Mouse (Mus musculus): ENCODE measurements at regions not wholly inside any gene's neighbourhood (a gene's known extent, or its start where the extent isn't known, plus 50 kb on each side); places are given as distances from the start of the nearest gene placed in this dataset.

DNA sequence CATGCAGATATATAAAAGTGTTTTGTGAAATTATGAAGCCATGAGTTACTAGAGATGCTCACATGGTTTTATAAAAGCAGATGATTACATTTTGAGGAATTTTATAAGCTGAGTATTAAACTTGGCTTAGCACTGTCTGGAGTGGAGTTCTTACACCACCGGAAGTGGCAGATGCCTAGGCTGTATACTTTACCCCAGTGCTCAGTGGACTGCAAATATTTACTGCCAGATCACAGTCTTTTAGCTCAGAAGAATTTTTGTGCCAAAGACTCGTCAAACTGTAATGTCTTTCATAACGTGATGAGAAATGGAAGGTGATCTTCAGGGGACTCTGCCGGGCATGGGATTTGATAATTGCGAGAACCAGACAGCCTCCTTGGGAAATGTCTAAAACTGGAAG is 136.1 kb upstream of the 9330182O14Rik start:
- no peak for DNase-seq (ENCODE audit: low spot score)

DNA sequence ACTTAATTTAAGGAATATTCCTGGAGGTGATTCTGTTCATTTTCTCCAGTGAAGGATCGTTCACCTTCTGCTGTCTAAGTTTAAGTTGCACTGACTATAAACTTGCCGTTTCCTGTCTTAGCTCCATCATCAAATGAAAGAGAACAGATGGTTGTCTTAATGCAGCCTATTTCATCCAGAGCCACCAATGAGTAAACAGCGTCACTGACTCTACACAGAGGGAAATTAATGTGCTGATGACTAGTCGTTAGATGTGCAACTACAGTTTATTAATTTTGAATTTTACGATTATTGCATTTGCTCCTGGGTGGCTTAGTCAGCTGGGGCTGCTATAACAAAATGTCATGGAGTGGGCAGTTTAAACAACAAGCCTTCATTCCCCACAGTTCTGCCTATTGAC is 134.1 kb upstream of the 9330182O14Rik start:
- no peak for DNase-seq (ENCODE audit: low spot score)

DNA sequence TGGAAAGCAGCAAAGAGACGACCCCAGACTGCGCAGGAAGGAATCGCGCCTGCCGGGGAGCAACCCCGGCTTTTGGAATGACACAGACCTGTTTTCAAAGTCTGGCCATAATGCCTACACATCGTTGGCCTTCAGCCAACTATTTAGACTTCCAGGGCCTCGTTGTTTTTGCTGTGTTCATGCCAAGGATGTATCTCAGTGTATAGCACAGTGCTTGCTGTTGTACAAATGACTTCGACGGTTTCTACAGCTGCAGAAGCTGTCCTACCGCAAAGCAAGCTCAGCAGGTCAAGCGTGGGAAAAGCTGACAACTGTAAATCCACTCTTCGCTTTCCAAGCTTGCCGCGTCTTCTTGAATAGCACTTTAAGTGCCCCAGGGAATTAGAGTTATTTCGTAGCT is 129.1 kb upstream of the 9330182O14Rik start:
- DNase-seq (ENCODE audit: low spot score), result no peak

DNA sequence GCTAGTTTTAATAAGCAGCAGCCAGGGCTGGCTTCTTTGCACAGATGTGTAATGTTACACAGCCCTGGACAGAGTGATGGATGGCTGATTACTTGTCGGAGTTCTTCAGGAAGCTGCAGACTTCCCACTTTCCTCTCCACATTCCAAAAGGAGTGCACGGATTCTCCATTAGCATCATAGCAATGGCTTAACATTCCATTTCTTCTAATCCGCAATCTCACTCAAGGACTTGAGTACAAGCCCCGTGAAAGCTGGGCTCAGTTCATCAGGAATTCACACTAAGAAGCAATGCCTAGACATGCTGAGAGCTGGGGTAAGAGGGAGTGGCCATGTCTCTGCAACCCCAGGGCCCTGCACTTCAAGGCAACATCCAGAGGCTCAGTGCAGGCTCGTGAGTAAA is 126.3 kb upstream of the 9330182O14Rik start:
- no peak for DNase-seq (ENCODE audit: low spot score)

- no peak for DNase-seq (ENCODE audit: low spot score)
Measured at GRCm38 (mm10) chr15:40013833-40014232, 120.3 kb upstream of the 9330182O14Rik start.

DNA sequence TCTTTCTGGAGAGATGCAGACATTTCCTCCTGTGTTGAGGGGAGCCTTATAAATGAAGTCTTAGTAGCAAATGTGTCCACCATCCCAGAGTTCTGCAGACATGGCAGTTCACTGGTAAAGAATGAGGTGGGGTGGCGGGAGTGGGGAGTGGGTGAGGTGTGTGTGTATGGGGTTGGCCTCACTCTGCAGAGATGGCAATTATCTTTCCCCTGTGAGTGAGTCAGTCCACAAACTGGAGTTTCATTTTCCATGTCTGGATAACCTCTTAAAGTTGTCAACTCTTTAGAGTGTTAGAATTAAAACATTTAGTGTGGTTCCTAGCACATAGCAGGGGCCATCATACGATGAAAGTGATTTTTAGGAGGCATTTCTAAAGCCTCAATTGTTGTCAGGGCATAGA is 117.1 kb upstream of the 9330182O14Rik start:
- no peak for DNase-seq (ENCODE audit: low spot score)

GRCm38 (mm10) chr15:40017597-40017996 is 116.6 kb upstream of the 9330182O14Rik start:
- DNase-seq (ENCODE audit: low spot score), result no peak

- no peak for DNase-seq (ENCODE audit: low spot score)
Measured at GRCm38 (mm10) chr15:40018047-40018791, 115.9 kb upstream of the 9330182O14Rik start.

DNA sequence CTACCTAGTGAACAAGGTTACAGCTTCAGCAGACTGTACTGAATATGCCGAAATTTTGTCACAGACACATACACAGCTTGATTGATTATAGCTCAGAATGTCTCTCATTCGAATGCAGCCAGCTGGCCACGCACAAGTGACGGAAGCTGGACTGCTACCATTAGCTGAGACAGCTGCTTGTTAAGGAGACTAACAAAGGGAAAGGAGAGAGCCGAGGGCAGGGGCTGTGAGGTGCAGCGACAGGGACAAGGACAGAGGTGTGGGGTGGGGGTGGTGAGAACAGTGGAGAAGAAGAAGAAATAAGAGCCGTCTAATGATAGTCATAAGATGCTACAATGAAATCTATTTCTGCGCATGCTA is 115.4 kb upstream of the 9330182O14Rik start:
- no peak for DNase-seq (ENCODE audit: low spot score)

DNA sequence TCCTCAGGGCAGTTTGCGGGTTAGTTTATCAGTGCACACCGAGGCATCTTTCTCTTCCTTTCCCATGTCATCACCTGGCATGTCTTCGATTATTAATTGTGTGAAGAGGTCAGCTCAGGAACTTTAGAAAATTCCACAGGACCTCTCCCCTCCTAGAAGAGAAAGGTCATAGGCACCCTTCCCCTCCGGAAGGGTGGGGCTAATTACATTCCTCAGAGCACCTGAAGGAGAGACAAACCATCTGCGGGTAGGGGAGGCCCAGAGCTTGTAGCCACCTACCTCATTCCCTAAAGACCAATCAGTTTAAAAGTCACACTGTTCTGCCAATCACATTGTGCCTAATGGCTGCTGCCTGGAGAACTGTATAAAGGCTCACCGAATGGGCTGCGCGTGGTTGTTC is 114.9 kb upstream of the 9330182O14Rik start:
- DNase-seq (ENCODE audit: low spot score), result no peak

DNA sequence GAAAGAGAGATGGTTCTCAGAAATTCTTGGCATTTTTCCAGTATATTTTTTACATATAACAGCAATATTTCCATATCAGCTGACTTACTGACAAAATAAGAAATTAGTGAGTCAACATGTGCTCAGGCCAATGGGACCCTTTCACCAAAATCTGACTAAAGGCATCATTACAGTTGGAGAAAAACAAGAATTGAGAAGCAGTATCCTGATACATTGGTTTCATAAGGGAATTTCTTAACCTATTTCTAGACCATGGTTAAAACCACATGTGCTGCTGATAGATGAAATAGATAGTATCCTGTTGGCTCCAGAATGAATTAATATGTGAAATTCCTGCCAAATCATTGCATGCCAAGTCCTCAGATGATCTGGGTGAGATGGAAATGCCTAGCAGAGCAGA is 114.1 kb upstream of the 9330182O14Rik start:
- peak; percentile 7 for DNase-seq (ENCODE audit: low spot score)

DNA sequence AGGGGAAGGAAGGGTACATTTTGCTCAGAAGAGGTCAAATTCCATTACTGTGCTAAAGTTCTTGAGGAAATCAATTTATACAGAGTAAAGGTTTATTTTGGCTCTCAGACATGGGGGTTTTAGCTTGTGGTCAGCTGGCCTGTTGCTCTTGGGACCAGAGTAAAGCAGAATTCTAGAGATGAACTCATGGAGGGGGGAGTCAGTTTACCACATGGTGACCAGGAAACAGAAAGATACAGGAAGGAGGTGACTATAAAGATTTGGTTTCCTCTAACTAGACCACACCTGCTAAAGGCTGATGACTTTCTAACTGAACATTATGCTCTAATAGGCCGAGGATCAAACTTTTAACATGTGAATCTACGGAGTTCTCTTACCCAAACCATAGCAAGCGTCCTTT is 113.5 kb upstream of the 9330182O14Rik start:
- DNase-seq (ENCODE audit: low spot score), result no peak

GRCm38 (mm10) chr15:40023195-40023594 is 111.0 kb upstream of the 9330182O14Rik start:
- no peak for DNase-seq (ENCODE audit: low spot score)

GRCm38 (mm10) chr15:40032088-40032487 is 102.1 kb upstream of the 9330182O14Rik start:
- no peak for DNase-seq (ENCODE audit: low spot score)

DNA sequence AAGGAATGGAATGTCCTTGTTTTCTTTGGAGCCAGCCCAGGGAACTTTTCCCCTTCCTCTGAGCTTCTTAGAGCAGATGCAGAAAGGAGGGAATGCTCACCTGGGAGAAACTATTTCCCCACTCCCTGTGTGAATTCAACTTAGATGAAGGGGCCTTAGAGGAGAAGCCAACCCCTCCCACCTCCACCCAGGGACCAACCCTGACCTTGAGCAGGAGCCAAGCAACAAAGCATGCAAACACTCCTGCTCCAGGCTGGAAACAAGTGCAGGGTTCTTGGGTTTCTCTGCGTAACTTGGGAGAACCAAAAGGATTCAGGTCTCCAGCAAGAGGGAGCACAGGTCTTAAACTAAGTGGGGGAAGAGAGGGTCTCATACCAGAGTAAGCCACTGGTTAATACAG is 98.0 kb upstream of the 9330182O14Rik start:
- no peak for DNase-seq (ENCODE audit: low spot score)

DNA sequence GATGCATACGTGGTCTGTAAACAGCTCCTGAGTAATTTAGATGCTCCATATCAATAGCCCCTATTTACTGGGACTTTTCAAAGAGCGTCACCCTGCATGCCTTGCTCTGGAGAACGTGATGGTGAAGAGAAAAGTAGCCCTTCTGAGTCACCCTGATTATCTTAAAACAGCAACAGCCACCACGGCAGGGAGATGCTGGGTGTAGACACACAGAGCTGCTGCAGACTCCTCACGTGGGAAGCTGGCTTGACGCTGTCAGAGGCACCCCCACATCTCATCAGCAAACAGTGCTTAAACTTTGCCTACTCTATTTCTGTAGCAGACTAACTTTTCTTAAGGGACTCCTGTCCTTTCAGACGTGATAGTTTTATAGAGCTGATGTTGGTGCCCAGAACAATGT is 96.9 kb upstream of the 9330182O14Rik start:
- DNase-seq (ENCODE audit: low spot score), result no peak

DNA sequence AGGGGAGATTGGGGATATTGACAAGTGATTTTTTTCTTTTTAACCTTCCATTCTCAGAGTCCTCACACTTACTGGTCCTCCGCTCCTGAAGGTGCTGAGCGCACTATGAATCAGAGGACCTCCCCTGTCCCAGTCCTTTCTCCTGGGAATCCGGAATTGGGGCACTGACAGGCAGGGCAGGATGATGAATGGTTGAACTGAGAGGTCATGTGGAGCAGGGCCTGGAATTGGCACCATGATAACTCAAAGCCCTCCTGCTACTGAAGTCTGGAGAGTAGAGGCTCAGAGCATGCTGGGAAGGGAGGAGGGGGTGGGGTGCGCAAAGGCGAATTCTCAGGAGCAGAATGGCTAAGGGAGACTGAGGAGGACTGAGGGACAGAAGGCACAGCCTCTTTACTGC is 87.9 kb upstream of the 9330182O14Rik start:
- DNase-seq (ENCODE audit: low spot score), result peak; percentile 17

DNA sequence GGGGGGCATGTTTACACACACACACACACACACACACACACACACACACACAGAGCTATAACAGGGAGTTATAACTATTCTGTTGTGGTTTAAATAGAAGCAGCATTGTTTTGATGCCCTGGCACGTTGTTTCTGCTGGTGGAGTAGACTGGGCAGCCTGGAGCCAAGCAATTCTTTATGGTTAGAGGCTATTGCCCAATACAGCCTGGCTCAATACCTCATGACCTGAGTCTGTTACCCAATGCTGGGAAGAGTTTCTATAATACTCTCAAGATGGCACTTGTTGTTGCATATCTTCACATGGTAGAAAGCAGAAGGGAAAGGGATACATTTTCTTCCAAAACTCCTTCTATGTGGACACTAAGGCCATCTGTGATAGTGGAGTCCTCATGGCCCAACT is 87.1 kb upstream of the 9330182O14Rik start:
- DNase-seq (ENCODE audit: low spot score), result peak; percentile 48

DNA sequence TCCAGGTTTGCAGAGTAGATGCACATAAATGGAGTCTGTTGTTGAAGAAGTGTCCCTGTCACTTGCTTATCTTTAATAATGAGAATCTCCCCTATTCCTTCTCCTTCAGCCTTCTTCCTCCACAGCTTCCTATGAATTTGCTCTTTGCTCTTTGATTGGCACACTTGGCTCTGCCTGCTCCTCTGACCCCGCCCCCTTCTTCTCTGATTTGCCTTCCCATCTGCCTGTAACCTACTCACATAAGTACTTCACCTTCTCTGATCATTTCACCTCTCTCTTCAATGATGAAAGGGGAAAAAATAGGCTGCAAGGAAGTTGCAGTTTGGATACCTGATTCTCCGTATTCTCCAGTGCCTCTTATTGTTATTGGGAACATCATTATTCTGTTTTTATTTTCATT is 66.1 kb upstream of the 9330182O14Rik start:
- DNase-seq (ENCODE audit: low spot score), result no peak

DNA sequence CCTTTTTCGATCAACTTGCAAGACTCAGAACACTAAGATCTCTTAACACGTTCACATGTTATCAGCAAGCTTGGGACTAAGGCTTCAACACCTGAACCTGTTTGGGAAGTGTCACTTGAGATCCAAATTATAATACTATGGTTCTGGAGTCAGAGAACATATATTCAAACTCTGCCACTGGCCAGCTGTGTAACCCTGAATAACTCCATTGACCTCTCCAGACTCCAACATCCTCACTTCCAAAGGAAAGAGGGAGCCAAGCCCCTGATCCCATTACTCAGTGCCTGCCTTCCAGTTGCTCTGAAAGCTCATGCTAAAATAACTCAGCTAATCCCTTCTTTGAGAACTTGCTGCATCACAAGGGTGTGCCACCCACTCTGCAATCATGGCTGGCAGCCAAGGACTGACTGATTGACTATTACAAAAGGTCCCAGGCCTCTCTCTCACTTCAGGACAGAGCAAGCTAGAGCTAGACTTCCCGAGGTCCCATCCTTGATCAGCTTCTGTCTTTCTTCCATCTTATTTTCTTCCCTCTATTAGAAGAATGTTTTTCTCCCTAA is 58.8 kb upstream of the 9330182O14Rik start:
- peak; percentile 54 for DNase-seq (ENCODE audit: low spot score)

DNA sequence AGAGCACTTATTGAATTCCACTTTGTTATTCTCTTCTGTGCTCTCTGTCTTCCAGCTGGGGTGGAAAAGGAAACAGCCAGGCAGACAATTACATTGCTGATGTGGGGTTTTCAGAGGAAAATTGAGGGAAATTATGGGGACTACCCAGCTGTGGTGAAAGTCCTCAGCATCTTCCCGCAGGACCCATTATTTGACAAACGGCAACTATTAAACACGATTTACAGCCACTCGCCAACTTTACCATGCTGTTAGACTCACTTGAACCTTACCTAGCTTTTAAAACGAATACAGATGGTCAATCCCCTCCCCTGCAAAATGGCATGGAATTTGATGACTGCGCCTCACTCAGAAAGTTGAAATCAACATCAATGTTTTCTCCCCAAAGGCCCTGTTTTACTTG is 54.3 kb upstream of the 9330182O14Rik start:
- DNase-seq (ENCODE audit: low spot score), result no peak
